Mouse (Mus musculus) testis, adult 2 months (tissue): Measurements from ENCODE around the gene Epha7.

Experiments used
- CTCF ChIP-seq: fragments of 200-500 bp; IDR thresholded peaks from 2 replicates; pipeline ENCODE4 v1.5.1; 2012; ENCODE audit warnings: low read depth, mild to moderate bottlenecking, inconsistent platforms, low read length, moderate library complexity; ENCODE audit not compliant: control insufficient read depth, insufficient read depth, insufficient replicate concordance
- POLR2A ChIP-seq: fragments of 200-500 bp; IDR thresholded peaks from 2 replicates; pipeline ENCODE4 v1.6.1; 2012; ENCODE audit warnings: low read depth, mild to moderate bottlenecking, inconsistent platforms, low read length, moderate library complexity; ENCODE audit not compliant: control insufficient read depth

DNA sequence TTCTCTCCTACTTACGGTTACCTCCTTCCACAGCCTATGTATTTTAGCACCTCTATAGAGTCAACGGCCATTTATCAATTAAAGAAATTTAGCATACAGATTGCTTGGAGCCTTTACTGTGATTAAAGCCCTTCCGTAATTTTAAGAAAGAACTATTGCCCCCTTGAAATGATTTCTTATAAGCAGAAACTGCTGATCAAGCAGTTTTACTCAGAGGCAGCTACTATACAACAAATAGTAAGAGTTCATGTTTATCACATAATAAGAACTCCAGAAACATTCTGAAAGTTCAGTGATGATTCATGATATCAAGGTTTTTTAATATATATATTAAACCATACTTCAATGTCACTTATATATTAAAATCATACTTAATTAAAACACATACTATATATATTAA is 197.4 kb downstream of the Epha7 start:
- TF ChIP-seq CTCF = no peak
- no peak for TF ChIP-seq POLR2A
